ENCODE assay signal across 8 mouse cellular contexts in the genomic region with DNA sequence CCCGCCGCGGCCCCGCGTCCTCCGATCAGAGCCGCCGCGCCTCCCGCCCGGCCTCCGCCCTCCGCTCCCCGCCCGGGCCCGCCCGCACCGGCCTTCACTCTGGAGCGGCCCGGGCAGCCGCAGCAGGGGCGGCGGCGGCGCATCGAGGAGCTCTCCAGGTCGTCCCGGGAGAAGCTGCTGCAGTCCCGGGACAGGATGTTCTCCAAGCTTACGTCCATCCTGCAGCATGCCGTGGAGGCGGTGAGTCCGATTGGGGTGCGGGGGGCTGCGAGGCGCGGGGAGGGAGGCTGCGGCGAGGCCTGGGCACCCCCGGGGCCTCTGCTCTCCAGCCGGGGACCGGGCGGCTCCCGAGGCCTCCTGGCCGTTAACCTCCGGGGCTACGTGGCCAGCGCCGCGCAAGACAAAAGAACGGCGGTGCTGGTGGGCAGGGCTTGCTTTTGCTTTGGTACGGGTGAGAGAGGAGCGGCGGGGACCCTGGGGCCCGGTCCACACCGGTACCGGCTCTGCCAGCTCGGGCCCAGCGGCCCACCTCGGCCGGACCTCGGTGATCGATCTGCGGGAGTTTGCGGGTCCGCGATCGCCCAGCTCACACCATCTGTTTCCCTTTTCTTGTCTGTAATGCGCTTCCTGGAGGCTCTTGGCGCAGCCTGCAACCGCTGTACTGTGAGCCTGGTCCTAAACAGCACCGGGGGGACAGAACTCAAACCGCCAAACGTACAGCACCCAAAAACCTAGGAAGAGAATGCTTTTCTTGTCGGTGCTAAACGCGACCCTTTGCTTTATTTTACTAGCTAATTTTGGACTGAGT. TPM values are rescaled to one million over a fixed set of nuclear protein-coding genes. Genes with fewer than 3 reads are reported as not detected.
DNase-seq lines count a peak whose midpoint lies in the region; ATAC-seq and TF ChIP-seq lines count a peak whose summit lies in the region.

No protein-coding gene starts in this region.

- no peaks in the 10 kb centered on the region for H3K27me3 ChIP-seq in hindbrain, embryonic 15.5 days
- no peaks in the 10 kb centered on the region for H3K27me3 ChIP-seq in limb, embryonic 14.5 days (ENCODE audit: control insufficient read depth, insufficient read depth, low read length)
- no peaks in the 10 kb centered on the region for H3K27me3 ChIP-seq in midbrain, embryonic 14.5 days (ENCODE audit: control insufficient read depth, insufficient read depth, low read length)
- H3K27me3 ChIP-seq in stomach, embryonic 15.5 days (replicated peaks) = no peaks in the 10 kb centered on the region

- peaks cover 62% of the 10 kb centered on the region for H3K4me1 ChIP-seq in hindbrain, embryonic 15.5 days (replicated peaks)
- H3K4me1 ChIP-seq in limb, embryonic 14.5 days (ENCODE audit: control insufficient read depth, insufficient read depth, low read length) = peaks cover 35% of the 10 kb centered on the region
- H3K4me1 ChIP-seq in midbrain, embryonic 14.5 days (ENCODE audit: control insufficient read depth, insufficient read depth, low read length) = peaks cover 33% of the 10 kb centered on the region
- peaks cover 47% of the 10 kb centered on the region for H3K4me1 ChIP-seq in stomach, embryonic 15.5 days

- no peak for TF ChIP-seq CTCF in left cerebral cortex, adult 2 months (IDR thresholded peaks at IDR 0.05)

- DNase-seq in left cerebral cortex, adult 2 months (ENCODE audit: extremely low spot score in 1 of 2, low spot score in 2 of 2) = peak; percentile 55
- DNase-seq in left cerebral cortex, postnatal 10 days (ENCODE audit: extremely low spot score in 1 of 2, low spot score in 2 of 2) = no peak
- peak; percentile 42 for DNase-seq in c-Kit-negative CD71-positive TER-119-positive erythroid progenitor cells, embryonic 14.5 days (ENCODE audit: low read depth, low spot score)
- DNase-seq in frontal cortex, postnatal 36 days (ENCODE audit: low spot score in 2 of 2) = peak; percentile 51
- DNase-seq in limb, embryonic 14.5 days (ENCODE audit: low spot score) = peak; percentile 50
- peak; percentile 74 for DNase-seq in midbrain, embryonic 14.5 days

- peak; percentile 46 for ATAC-seq in hindbrain, embryonic 15.5 days (ENCODE audit: low FRiP score, low read depth)
- ATAC-seq in limb, embryonic 14.5 days (ENCODE audit: low FRiP score, low read depth) = peak; percentile 62
- peak; percentile 76 for ATAC-seq in midbrain, embryonic 14.5 days (ENCODE audit: low FRiP score, low TSS enrichment)
- peak; percentile 45 for ATAC-seq in stomach, embryonic 15.5 days (ENCODE audit: insufficient read depth, low FRiP score, low read depth)

- WGBS in hindbrain, embryonic 15.5 days = under 1% methylated on average over 71 of the region's 78 CpGs
- 1% methylated on average over 66 of the region's 78 CpGs for WGBS in limb, embryonic 14.5 days
- under 1% methylated on average over 77 of the region's 78 CpGs for WGBS in midbrain, embryonic 14.5 days
- under 1% methylated on average over 66 of the region's 78 CpGs for WGBS in stomach, embryonic 15.5 days

- no peaks in the 10 kb centered on the region for H3K9me3 ChIP-seq in hindbrain, embryonic 15.5 days
- H3K9me3 ChIP-seq in limb, embryonic 14.5 days (ENCODE audit: control insufficient read depth, low read length) = no peaks in the 10 kb centered on the region
- H3K9me3 ChIP-seq in midbrain, embryonic 14.5 days (ENCODE audit: control insufficient read depth, low read length) = no peaks in the 10 kb centered on the region
- no peaks in the 10 kb centered on the region for H3K9me3 ChIP-seq in stomach, embryonic 15.5 days

- intact Hi-C loops in left cerebral cortex, adult 2 months (cut with DNase I) = loop anchor here (5.0 kb wide), 1 partner anchor 91 kb away; a partner anchor contains a TSS
- intact Hi-C loops in left cerebral cortex, postnatal 10 days (cut with DNase I) = no loop called here

- H3K27ac ChIP-seq in left cerebral cortex, adult 2 months = peak overlapping the region; percentile 96
- H3K27ac ChIP-seq in hindbrain, embryonic 15.5 days (replicated peaks) = peak overlapping the region; percentile 97
- peak overlapping the region; percentile 96 for H3K27ac ChIP-seq in limb, embryonic 14.5 days (replicated peaks; ENCODE audit: low read depth, low read length)
- H3K27ac ChIP-seq in midbrain, embryonic 14.5 days (replicated peaks; ENCODE audit: low read depth, low read length) = peak overlapping the region; percentile 97
- peak overlapping the region; percentile 97 for H3K27ac ChIP-seq in stomach, embryonic 15.5 days

- H3K36me3 ChIP-seq in hindbrain, embryonic 15.5 days = no peaks in the 10 kb centered on the region
- no peaks in the 10 kb centered on the region for H3K36me3 ChIP-seq in limb, embryonic 14.5 days (ENCODE audit: control insufficient read depth, insufficient read depth, low read length)
- H3K36me3 ChIP-seq in midbrain, embryonic 14.5 days (ENCODE audit: control insufficient read depth, insufficient read depth, low read length) = no peaks in the 10 kb centered on the region
- no peaks in the 10 kb centered on the region for H3K36me3 ChIP-seq in stomach, embryonic 15.5 days

- H3K4me3 ChIP-seq in left cerebral cortex, adult 2 months = peak overlapping the region; percentile 97
- peak overlapping the region; percentile 94 for H3K4me3 ChIP-seq in hindbrain, embryonic 15.5 days
- H3K4me3 ChIP-seq in limb, embryonic 14.5 days (replicated peaks; ENCODE audit: low read length) = peak overlapping the region; percentile 99
- H3K4me3 ChIP-seq in midbrain, embryonic 14.5 days (replicated peaks; ENCODE audit: low read depth, low read length) = peak overlapping the region; percentile 98
- H3K4me3 ChIP-seq in stomach, embryonic 15.5 days (replicated peaks) = peak overlapping the region; percentile 97

- H3K9ac ChIP-seq in hindbrain, embryonic 15.5 days = peak overlapping the region; percentile 99
- H3K9ac ChIP-seq in limb, embryonic 14.5 days (ENCODE audit: low read depth, low read length, severe bottlenecking) = peak overlapping the region; percentile 99
- peak overlapping the region; percentile 99 for H3K9ac ChIP-seq in midbrain, embryonic 14.5 days (replicated peaks; ENCODE audit: low read length)
- H3K9ac ChIP-seq in stomach, embryonic 15.5 days = peak overlapping the region; percentile 99

- peak overlapping the region; percentile 54 for H3K4me2 ChIP-seq in hindbrain, embryonic 15.5 days
- peak overlapping the region; percentile 47 for H3K4me2 ChIP-seq in limb, embryonic 14.5 days (replicated peaks; ENCODE audit: low read depth, low read length, severe bottlenecking)
- peak overlapping the region; percentile 70 for H3K4me2 ChIP-seq in midbrain, embryonic 14.5 days (ENCODE audit: low read length)
- H3K4me2 ChIP-seq in stomach, embryonic 15.5 days = peak overlapping the region; percentile 61

- 0 out of 2 replicates have a peak, but pooled peaks have one; percentile 11 for TF ChIP-seq POLR2A in limb, embryonic 14.5 days (IDR thresholded peaks at IDR 0.05; ENCODE audit: borderline replicate concordance, extremely low read depth, insufficient read depth, insufficient read length)

RNA-seq across cellular contexts. Expression of a gene that starts 0.9 kb away (rescaled TPM):
- 10 to 100 TPM; 24.2 to 27.1 TPM for total RNA-seq in left cerebral cortex, adult 2 months (2021)
- 10 to 100 TPM; 23.2 to 24.6 TPM for total RNA-seq in left cerebral cortex, postnatal 10 days (2021)
- 12.1 and 12.7 TPM in 2 replicates for polyA plus RNA-seq in hindbrain, embryonic 15.5 days (2015; fragmentation: Nextera tagmentation; extraction: Ambion mirVana)
- 23.0 and 26.5 TPM in 2 replicates for polyA plus RNA-seq in limb, embryonic 14.5 days (2012; rRNA removed)
- 19.3 and 21.5 TPM in 2 replicates for polyA plus RNA-seq in limb, embryonic 14.5 days (2014; fragmentation: Nextera tagmentation; extraction: Ambion mirVana)
- 16.2 and 18.6 TPM in 2 replicates for polyA plus RNA-seq in midbrain, embryonic 14.5 days (2014; fragmentation: Nextera tagmentation; extraction: Ambion mirVana)
- 13.9 and 14.3 TPM in 2 replicates for polyA plus RNA-seq in stomach, embryonic 15.5 days (2015; fragmentation: Nextera tagmentation; extraction: Ambion mirVana)

RNA-seq across cellular contexts. Expression of a gene that starts 46.6 kb away (rescaled TPM):
- total RNA-seq in left cerebral cortex, adult 2 months (2021) = 100 to 1,000 TPM; 118 to 124 TPM
- 100 to 1,000 TPM; 126 to 136 TPM for total RNA-seq in left cerebral cortex, postnatal 10 days (2021)
- 56.9 and 63.2 TPM in 2 replicates for polyA plus RNA-seq in hindbrain, embryonic 15.5 days (2015; fragmentation: Nextera tagmentation; extraction: Ambion mirVana)
- polyA plus RNA-seq in limb, embryonic 14.5 days (2012; rRNA removed) = 22.9 and 30.6 TPM in 2 replicates
- 72.1 and 76.9 TPM in 2 replicates for polyA plus RNA-seq in limb, embryonic 14.5 days (2014; fragmentation: Nextera tagmentation; extraction: Ambion mirVana)
- 44.4 and 52.8 TPM in 2 replicates for polyA plus RNA-seq in midbrain, embryonic 14.5 days (2014; fragmentation: Nextera tagmentation; extraction: Ambion mirVana)
- 41.0 and 41.2 TPM in 2 replicates for polyA plus RNA-seq in stomach, embryonic 15.5 days (2015; fragmentation: Nextera tagmentation; extraction: Ambion mirVana)

Comparison
In these comparisons a context has a peak if more than half of its experiments do, and no peak if none do; other contexts are left out.
1. DNase-seq: peak in left cerebral cortex, adult 2 months (2 of 2), c-Kit-negative CD71-positive TER-119-positive erythroid progenitor cells, embryonic 14.5 days (single experiment), frontal cortex, postnatal 36 days (2 of 2), limb, embryonic 14.5 days (single experiment) and midbrain, embryonic 14.5 days (single experiment); none in left cerebral cortex, postnatal 10 days (0 of 2).
2. Peak in every context shown above with its lines, with median percentiles within 50 percentile points of each other: H3K27ac ChIP-seq, H3K4me3 ChIP-seq, ATAC-seq, H3K4me2 ChIP-seq and H3K9ac ChIP-seq.